ENCODE assay signal across 13 mouse cellular contexts in the genomic region with DNA sequence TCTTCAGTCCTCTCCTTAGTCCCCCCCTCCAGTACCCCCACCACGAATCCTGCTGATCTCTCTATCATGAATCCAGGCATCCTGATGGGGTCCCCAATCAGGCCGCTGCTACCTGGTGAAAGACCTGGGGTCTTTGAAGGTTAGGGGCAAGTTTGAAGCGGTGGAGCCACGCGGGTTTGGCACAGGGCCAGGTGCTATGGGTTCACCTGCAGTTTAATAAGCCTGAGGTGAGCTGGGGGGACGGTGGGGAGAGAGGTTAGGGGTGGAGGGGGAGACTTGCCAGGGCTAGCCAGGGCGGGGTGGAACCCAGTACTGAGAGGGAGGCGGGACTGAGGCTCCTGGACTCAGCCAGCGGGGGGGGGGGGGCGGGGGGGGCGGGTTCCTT. TPM values are rescaled to one million over a fixed set of nuclear protein-coding genes. Genes with fewer than 3 reads are reported as not detected.
DNase-seq lines count a peak whose midpoint lies in the region; ATAC-seq and TF ChIP-seq lines count a peak whose summit lies in the region.
"Had no signal": no experiment of that assay in that cellular context is flagged by ENCODE, and none has a peak within 500 bp of the region (broad histone marks: within the 10 kb centered on the region; RNA-seq: fewer than 3 reads in every experiment).

No protein-coding gene starts in this region.

- 9% methylated on average over 6 of the region's 11 CpGs for WGBS in kidney, postnatal 0 days
- under 1% methylated on average over 9 of the region's 11 CpGs for WGBS in forebrain, embryonic 12.5 days
- 6% methylated on average over 11 of the region's 11 CpGs for WGBS in limb, embryonic 11.5 days
- WGBS in neural tube, embryonic 15.5 days: 2% methylated on average over 6 of the region's 11 CpGs

- peak overlapping the region; percentile 51; the same call in 1 of the 2 replicates for H3K4me2 ChIP-seq in kidney, postnatal 0 days (ENCODE audit: low read length)
- peak overlapping the region; percentile 46; the same call in 1 of the 2 replicates for H3K4me2 ChIP-seq in forebrain, embryonic 12.5 days
- no peak overlapping the region for H3K4me2 ChIP-seq in limb, embryonic 11.5 days (ENCODE audit: low read depth, severe bottlenecking)
- H3K4me2 ChIP-seq in neural tube, embryonic 15.5 days: peak overlapping the region; percentile 58

- ATAC-seq in kidney, postnatal 0 days (replicated peaks; ENCODE audit: low FRiP score, low read depth): no peak
- no peak for ATAC-seq in forebrain, embryonic 12.5 days (ENCODE audit: low FRiP score)
- ATAC-seq in limb, embryonic 11.5 days (ENCODE audit: insufficient number of reproducible peaks, low FRiP score, low TSS enrichment, low read depth): no peak
- ATAC-seq in neural tube, embryonic 15.5 days (ENCODE audit: low FRiP score): no peak

- peaks cover 73% of the 10 kb centered on the region for H3K27me3 ChIP-seq in kidney, postnatal 0 days (ENCODE audit: insufficient read depth, low read length)
- peaks cover 100% of the 10 kb centered on the region for H3K27me3 ChIP-seq in forebrain, embryonic 12.5 days
- H3K27me3 ChIP-seq in limb, embryonic 11.5 days (ENCODE audit: control insufficient read depth, insufficient read depth, low read length): peaks cover 82% of the 10 kb centered on the region
- H3K27me3 ChIP-seq in neural tube, embryonic 15.5 days (replicated peaks): peaks cover 81% of the 10 kb centered on the region

- H3K27ac ChIP-seq in kidney, postnatal 0 days: no peak overlapping the region
- H3K27ac ChIP-seq in forebrain, embryonic 12.5 days: no peak overlapping the region
- H3K27ac ChIP-seq in limb, embryonic 11.5 days (replicated peaks; ENCODE audit: low read depth, low read length): no peak overlapping the region
- no peak overlapping the region for H3K27ac ChIP-seq in neural tube, embryonic 15.5 days (replicated peaks)

- intact Hi-C loops in left cerebral cortex, postnatal 10 days (cut with DNase I): no loop called here

- no peak overlapping the region for H3K4me3 ChIP-seq in kidney, postnatal 0 days (replicated peaks; ENCODE audit: low read depth, low read length)
- H3K4me3 ChIP-seq in forebrain, embryonic 12.5 days (replicated peaks): 0 out of 2 replicates have a peak overlapping the region, but pooled peaks have one; percentile 23
- no peak overlapping the region for H3K4me3 ChIP-seq in limb, embryonic 11.5 days (ENCODE audit: low read depth, low read length)
- H3K4me3 ChIP-seq in neural tube, embryonic 15.5 days (replicated peaks): no peak overlapping the region

- no peak for TF ChIP-seq CTCF in kidney, postnatal 0 days (IDR thresholded peaks at IDR 0.05; ENCODE audit: low read depth)

- no peak for DNase-seq in kidney, postnatal 0 days (ENCODE audit: low spot score)
- no peak for DNase-seq in kidney, adult 18-20 months
- peak; percentile 40 for DNase-seq in limb, embryonic 11.5 days (ENCODE audit: low spot score)
- no peak for DNase-seq in frontal cortex, postnatal 10 days (ENCODE audit: low spot score in 2 of 2)
- DNase-seq in left cerebral cortex, postnatal 10 days (ENCODE audit: extremely low spot score in 1 of 2, low spot score in 2 of 2): no peak
- DNase-seq: gastrocnemius, postnatal 14 days; kidney, adult 8-10 months; lung, adult 2 months had no signal

- no peaks in the 10 kb centered on the region for H3K36me3 ChIP-seq in kidney, postnatal 0 days (ENCODE audit: insufficient read depth, low read length)
- no peaks in the 10 kb centered on the region for H3K36me3 ChIP-seq in forebrain, embryonic 12.5 days (replicated peaks)
- H3K36me3 ChIP-seq in limb, embryonic 11.5 days (ENCODE audit: control insufficient read depth, insufficient read depth, low read length): no peaks in the 10 kb centered on the region
- no peaks in the 10 kb centered on the region for H3K36me3 ChIP-seq in neural tube, embryonic 15.5 days

- H3K9ac ChIP-seq in kidney, postnatal 0 days (ENCODE audit: low read depth, low read length): no peak overlapping the region
- no peak overlapping the region for H3K9ac ChIP-seq in forebrain, embryonic 12.5 days
- H3K9ac ChIP-seq in limb, embryonic 11.5 days (ENCODE audit: low read length): no peak overlapping the region
- peak overlapping the region; percentile 26; the same call in 1 of the 2 replicates for H3K9ac ChIP-seq in neural tube, embryonic 15.5 days (replicated peaks)

- no peaks in the 10 kb centered on the region for H3K9me3 ChIP-seq in kidney, postnatal 0 days (replicated peaks; ENCODE audit: low read length)
- H3K9me3 ChIP-seq in forebrain, embryonic 12.5 days: no peaks in the 10 kb centered on the region
- H3K9me3 ChIP-seq in limb, embryonic 11.5 days (ENCODE audit: control insufficient read depth, low read length): no peaks in the 10 kb centered on the region
- H3K9me3 ChIP-seq in neural tube, embryonic 15.5 days (replicated peaks): no peaks in the 10 kb centered on the region

- H3K4me1 ChIP-seq in kidney, postnatal 0 days (replicated peaks; ENCODE audit: insufficient read depth, low read length): peaks cover 14% of the 10 kb centered on the region; the same call in 1 of the 2 replicates
- H3K4me1 ChIP-seq in forebrain, embryonic 12.5 days: peaks cover 71% of the 10 kb centered on the region
- peaks cover 30% of the 10 kb centered on the region for H3K4me1 ChIP-seq in limb, embryonic 11.5 days (ENCODE audit: control insufficient read depth, insufficient read depth, low read length)
- H3K4me1 ChIP-seq in neural tube, embryonic 15.5 days: peaks cover 38% of the 10 kb centered on the region

RNA-seq across cellular contexts. Expression of a gene that starts 3.8 kb away (rescaled TPM):
- polyA plus RNA-seq in kidney, postnatal 0 days (2015; fragmentation: Nextera tagmentation; extraction: Ambion mirVana): 0.91 and 1.0 TPM in 2 replicates
- 1.00 and 2.0 TPM in 2 replicates for polyA plus RNA-seq in forebrain, embryonic 12.5 days (2016; fragmentation: Nextera tagmentation; extraction: Ambion mirVana)
- 1.4 and 1.6 TPM in 2 replicates for polyA plus RNA-seq in limb, embryonic 11.5 days (2014; fragmentation: Nextera tagmentation; extraction: Ambion mirVana)
- polyA plus RNA-seq in neural tube, embryonic 15.5 days (2015; fragmentation: Nextera tagmentation; extraction: Ambion mirVana): 0.09 and 0.20 TPM in 2 replicates
- 1 to 10 TPM in 1 of 2 experiments, under 1 TPM in 1; 0.87 to 1.1 TPM for total RNA-seq in left cerebral cortex, postnatal 10 days (2021)
- polyA plus RNA-seq: neural tube, embryonic 14.5 days; Patski had no signal

RNA-seq across cellular contexts. Expression of a gene that starts 23.4 kb away (rescaled TPM):
- 1.9 and 2.2 TPM in 2 replicates for polyA plus RNA-seq in kidney, postnatal 0 days (2015; fragmentation: Nextera tagmentation; extraction: Ambion mirVana)
- 3.3 and 4.5 TPM in 2 replicates for polyA plus RNA-seq in forebrain, embryonic 12.5 days (2016; fragmentation: Nextera tagmentation; extraction: Ambion mirVana)
- polyA plus RNA-seq in limb, embryonic 11.5 days (2014; fragmentation: Nextera tagmentation; extraction: Ambion mirVana): 21.2 and 27.4 TPM in 2 replicates
- 5.7 and 6.4 TPM in 2 replicates for polyA plus RNA-seq in neural tube, embryonic 15.5 days (2015; fragmentation: Nextera tagmentation; extraction: Ambion mirVana)
- total RNA-seq in left cerebral cortex, postnatal 10 days (2021): 1 to 10 TPM; 1.2 to 1.7 TPM
- polyA plus RNA-seq: neural tube, embryonic 14.5 days; Patski had no signal

RNA-seq across cellular contexts. Expression of a gene that starts 46.1 kb away (rescaled TPM):
- 0.07 and 0.27 TPM in 2 replicates for polyA plus RNA-seq in kidney, postnatal 0 days (2015; fragmentation: Nextera tagmentation; extraction: Ambion mirVana)
- polyA plus RNA-seq in forebrain, embryonic 12.5 days (2016; fragmentation: Nextera tagmentation; extraction: Ambion mirVana): not detected in 2 replicates
- not detected in 2 replicates for polyA plus RNA-seq in limb, embryonic 11.5 days (2014; fragmentation: Nextera tagmentation; extraction: Ambion mirVana)
- polyA plus RNA-seq in neural tube, embryonic 15.5 days (2015; fragmentation: Nextera tagmentation; extraction: Ambion mirVana): 0.17 and 0.40 TPM in 2 replicates
- total RNA-seq in left cerebral cortex, postnatal 10 days (2021): not detected
- polyA plus RNA-seq: neural tube, embryonic 14.5 days; Patski had no signal

RNA-seq across cellular contexts. Expression of a gene that starts 59.6 kb away (rescaled TPM):
- not detected in 2 replicates for polyA plus RNA-seq in kidney, postnatal 0 days (2015; fragmentation: Nextera tagmentation; extraction: Ambion mirVana)
- polyA plus RNA-seq in forebrain, embryonic 12.5 days (2016; fragmentation: Nextera tagmentation; extraction: Ambion mirVana): 2.0 TPM in 2 replicates
- not detected in 2 replicates for polyA plus RNA-seq in limb, embryonic 11.5 days (2014; fragmentation: Nextera tagmentation; extraction: Ambion mirVana)
- 10.0 and 11.6 TPM in 2 replicates for polyA plus RNA-seq in neural tube, embryonic 15.5 days (2015; fragmentation: Nextera tagmentation; extraction: Ambion mirVana)
- 100 to 1,000 TPM; 474 to 481 TPM for total RNA-seq in left cerebral cortex, postnatal 10 days (2021)
- polyA plus RNA-seq: Patski; spleen, adult 2 months had no signal
